Mouse (Mus musculus): ENCODE results near the gene Tmem248. TPM values are rescaled to one million over a fixed set of nuclear protein-coding genes. Genes with fewer than 3 reads are reported as not detected.

Gene Tmem248
- 10 to 100 TPM; 32.8 to 33.6 TPM for total RNA-seq (2021)

- DNase-seq (ENCODE audit: low spot score): no peak
- intact Hi-C loops (cut with DNase I): no loop called here
These were observed at the start of gene Tmem248 for GRCm38 (mm10) chr5:130216781-130217180. Gene Tmem248, plus strand, starts transcription at chr5:130217081.

- intact Hi-C loops (cut with DNase I): no loop called here
- no peak for DNase-seq (ENCODE audit: low spot score)
These were observed 47.8 kb upstream of the Tmem248 start for GRCm38 (mm10) chr5:130169109-130169508.

- no peak for DNase-seq (ENCODE audit: low spot score)
These were observed 46.0 kb upstream of the Tmem248 start for GRCm38 (mm10) chr5:130170666-130171422.

GRCm38 (mm10) chr5:130171423-130171954, 45.4 kb upstream of the Tmem248 start, which contains the start of gene Rabgef1:
Gene Rabgef1, plus strand, starts transcription at chr5:130171798.
- DNase-seq (ENCODE audit: low spot score): peak; percentile 94
- intact Hi-C loops (cut with DNase I): no loop called here

More at GRCm38 (mm10) chr5:130170666-130171422, 46.0 kb upstream of the Tmem248 start:
- intact Hi-C loops (cut with DNase I): no loop called here

- peak; percentile 40 for DNase-seq (ENCODE audit: low spot score)
- intact Hi-C loops (cut with DNase I): no loop called here
These were observed 44.8 kb upstream of the Tmem248 start for GRCm38 (mm10) chr5:130171956-130172601.

- intact Hi-C loops (cut with DNase I): no loop called here
- no peak for DNase-seq (ENCODE audit: low spot score)
These were observed 43.9 kb upstream of the Tmem248 start for GRCm38 (mm10) chr5:130173012-130173411.

- DNase-seq (ENCODE audit: low spot score): no peak
- intact Hi-C loops (cut with DNase I): no loop called here
These were observed 39.0 kb upstream of the Tmem248 start for GRCm38 (mm10) chr5:130177871-130178270.

GRCm38 (mm10) chr5:130180362-130180761, 36.5 kb upstream of the Tmem248 start:
- intact Hi-C loops (cut with DNase I): no loop called here
- no peak for DNase-seq (ENCODE audit: low spot score)

- DNase-seq (ENCODE audit: low spot score): no peak
- intact Hi-C loops (cut with DNase I): no loop called here
These were observed 34.9 kb upstream of the Tmem248 start for GRCm38 (mm10) chr5:130181740-130182540.

GRCm38 (mm10) chr5:130182541-130182821, 34.4 kb upstream of the Tmem248 start:
- DNase-seq (ENCODE audit: low spot score): no peak
- intact Hi-C loops (cut with DNase I): no loop called here

- intact Hi-C loops (cut with DNase I): no loop called here
- DNase-seq (ENCODE audit: low spot score): no peak
These were observed 32.6 kb upstream of the Tmem248 start for GRCm38 (mm10) chr5:130184193-130184856.

- DNase-seq (ENCODE audit: low spot score): no peak
- intact Hi-C loops (cut with DNase I): no loop called here
These were observed 31.6 kb upstream of the Tmem248 start for GRCm38 (mm10) chr5:130185312-130185711.

- intact Hi-C loops (cut with DNase I): no loop called here
- no peak for DNase-seq (ENCODE audit: low spot score)
These were observed 29.5 kb upstream of the Tmem248 start for GRCm38 (mm10) chr5:130187383-130187782.

GRCm38 (mm10) chr5:130190909-130191308, 26.0 kb upstream of the Tmem248 start:
- intact Hi-C loops (cut with DNase I): no loop called here
- no peak for DNase-seq (ENCODE audit: low spot score)

- intact Hi-C loops (cut with DNase I): no loop called here
- DNase-seq (ENCODE audit: low spot score): no peak
These were observed 25.0 kb upstream of the Tmem248 start for GRCm38 (mm10) chr5:130191865-130192264.

GRCm38 (mm10) chr5:130192356-130192944, 24.4 kb upstream of the Tmem248 start:
- DNase-seq (ENCODE audit: low spot score): no peak
- intact Hi-C loops (cut with DNase I): no loop called here

GRCm38 (mm10) chr5:130193760-130194159, 23.1 kb upstream of the Tmem248 start:
- no peak for DNase-seq (ENCODE audit: low spot score)
- intact Hi-C loops (cut with DNase I): no loop called here

- no peak for DNase-seq (ENCODE audit: low spot score)
- intact Hi-C loops (cut with DNase I): no loop called here
These were observed 20.6 kb upstream of the Tmem248 start for GRCm38 (mm10) chr5:130196307-130196706.

- intact Hi-C loops (cut with DNase I): no loop called here
- DNase-seq (ENCODE audit: low spot score): no peak
These were observed 19.4 kb upstream of the Tmem248 start for GRCm38 (mm10) chr5:130197454-130197853.

GRCm38 (mm10) chr5:130197981-130198380, 18.9 kb upstream of the Tmem248 start:
- no peak for DNase-seq (ENCODE audit: low spot score)
- intact Hi-C loops (cut with DNase I): no loop called here
